In the genomic region with DNA sequence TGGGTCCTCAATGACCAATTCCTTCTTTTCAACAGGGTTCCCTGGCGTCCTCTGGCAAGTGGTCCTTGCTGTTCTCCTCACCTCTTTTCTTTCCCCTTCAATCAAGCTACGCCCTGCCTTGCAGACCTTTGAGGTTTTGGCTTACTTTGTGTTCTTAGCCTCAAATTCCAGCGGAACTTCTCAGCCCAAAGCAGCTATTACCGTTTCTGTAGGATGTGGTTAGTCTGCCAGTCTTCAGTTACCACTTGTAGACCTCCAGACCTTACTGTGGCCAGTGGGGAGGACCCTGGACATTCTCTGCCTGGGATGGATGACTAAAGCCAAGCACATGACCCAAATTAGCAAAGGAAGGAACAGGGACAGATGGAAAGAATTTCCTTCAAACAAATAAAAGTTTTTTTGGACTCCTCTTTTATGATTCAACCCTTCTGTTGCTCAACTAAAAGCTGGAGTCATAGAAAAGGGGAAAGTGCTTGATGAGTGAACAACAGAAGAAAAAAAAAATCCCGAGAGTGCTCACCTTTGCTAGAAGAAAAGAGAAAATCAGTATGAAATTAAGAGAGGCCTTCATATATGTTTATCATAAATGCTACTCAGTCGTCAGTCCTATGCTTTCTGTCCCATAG, we compare ENCODE assay signal across 17 mouse cellular contexts.
DNase-seq lines count a peak whose midpoint lies in the region; ATAC-seq lines count a peak whose summit lies in the region.
"Had no signal": no experiment of that assay in that cellular context is flagged by ENCODE, and none has a peak within 500 bp of the region (broad histone marks: within the 10 kb centered on the region; RNA-seq: fewer than 3 reads in every experiment).

No protein-coding gene starts in this region.

- DNase-seq in 3134 (ENCODE audit: extremely low read depth, insufficient read length, low spot score) (peak; percentile 67), 3T3-L1 (ENCODE audit: low read depth, low spot score) (peak; percentile 86), NIH3T3 (ENCODE audit: low read depth) (peak; percentile 59)
- no peak for DNase-seq in spleen, postnatal 10 days (ENCODE audit: low spot score in 2 of 2)
- no peak for DNase-seq in frontal cortex, postnatal 14 days (ENCODE audit: low spot score in 2 of 2)
- no peak for DNase-seq in kidney, postnatal 10 days
- DNase-seq: adrenal gland, postnatal 14 days; cerebellum, adult 2 months; cerebellum, postnatal 10 days; gastrocnemius, postnatal 25 days; heart, adult 11 months; heart, postnatal 10 days; kidney, adult 18-20 months had no signal

- ATAC-seq in hematopoietic stem cell, adult 5-6 weeks (replicated peaks in 1 of 2; ENCODE audit: insufficient read depth in 1 of 2, low FRiP score in 2 of 2, low TSS enrichment in 1 of 2, low read depth in 1 of 2, poor library complexity in 2 of 2, severe bottlenecking in 2 of 2) = peak; percentile 76 to 82
- no peak for ATAC-seq in cerebellum, adult (ENCODE audit: insufficient number of reproducible peaks, low FRiP score, low TSS enrichment)
- ATAC-seq: forebrain, embryonic 16.5 days; intestine, embryonic 15.5 days had no signal

Comparison
In these comparisons a context has a peak if more than half of its experiments do, and no peak if none do; other contexts are left out.
1. DNase-seq: peak in 3134 (single experiment), 3T3-L1 (single experiment) and NIH3T3 (single experiment); none in spleen, postnatal 10 days (0 of 2), frontal cortex, postnatal 14 days (0 of 2) and kidney, postnatal 10 days (single experiment).